Mouse (Mus musculus): ENCODE results near the gene Fez2.
A peak's percentile ranks its signal among the peaks of the same experiment; 100 is the strongest.

The Fez2 gene

DNA sequence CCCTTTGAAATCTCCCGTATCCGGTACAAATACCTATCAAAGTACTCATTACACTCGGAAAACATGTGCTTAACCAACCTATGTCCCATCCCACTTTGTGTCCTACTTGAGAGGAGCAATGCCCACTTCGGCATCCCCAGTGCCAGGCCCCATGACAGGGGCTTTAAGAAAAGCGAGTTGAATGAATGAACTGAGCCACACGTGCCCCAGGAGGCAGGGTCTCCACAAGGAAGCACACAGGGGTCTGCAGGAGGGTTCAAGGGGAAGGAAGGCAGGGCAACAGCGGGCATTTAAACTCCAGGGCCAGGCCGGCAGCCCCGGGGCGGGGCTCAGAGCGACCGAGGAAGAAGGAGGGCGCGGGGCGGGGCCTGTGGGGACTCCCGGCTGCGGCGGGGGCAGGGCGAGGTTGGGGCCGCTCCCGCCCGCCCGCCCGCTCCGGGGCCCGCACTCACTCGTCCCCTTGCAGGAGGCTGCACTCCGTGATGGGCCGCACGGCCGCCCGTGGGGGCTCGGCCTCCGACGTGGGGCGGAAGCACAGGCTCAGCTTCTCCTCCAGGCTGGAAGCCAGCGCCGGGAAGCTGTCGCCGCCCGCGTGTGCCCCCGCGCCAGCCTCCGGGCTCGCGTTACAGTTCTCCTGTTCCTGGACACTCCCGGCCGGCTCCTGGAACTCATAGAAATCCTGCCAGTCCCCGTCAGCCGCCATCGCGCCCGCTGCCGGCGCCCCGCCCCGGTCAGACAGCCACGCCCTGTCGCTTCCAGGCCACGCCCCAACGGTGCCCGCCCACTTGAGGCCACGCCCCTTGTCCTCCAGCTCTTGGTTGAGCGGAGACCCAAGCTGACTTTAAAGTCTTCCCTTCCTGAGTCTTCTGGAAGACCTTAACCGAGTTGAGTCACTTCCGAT lies at the start of gene Fez2:
TSS of gene Fez2 (minus strand) at position 772 of the 901 bp plus-strand sequence.
- peak; percentile 95 for DNase-seq (ENCODE audit: low spot score)

DNA sequence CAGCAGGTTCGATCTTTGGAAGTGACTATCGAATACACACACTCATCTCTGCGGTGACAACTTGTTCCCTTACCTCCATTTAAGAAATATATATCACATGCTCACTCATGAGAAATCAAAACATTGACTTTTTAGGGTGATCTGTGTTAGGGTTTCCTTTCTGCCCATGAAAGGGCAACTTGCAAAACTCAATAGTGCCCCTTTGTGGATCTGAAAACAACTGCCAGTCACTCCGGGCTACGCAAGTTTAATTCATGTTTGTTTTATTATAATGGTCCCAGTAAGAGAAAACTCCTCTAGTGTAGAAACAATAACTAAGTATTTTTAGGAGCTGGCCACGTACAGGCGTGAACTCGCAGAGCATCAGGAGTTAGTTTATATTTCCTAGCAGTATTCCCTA lies 47.5 kb upstream of the Fez2 start:
- DNase-seq (ENCODE audit: low spot score): no peak

DNA sequence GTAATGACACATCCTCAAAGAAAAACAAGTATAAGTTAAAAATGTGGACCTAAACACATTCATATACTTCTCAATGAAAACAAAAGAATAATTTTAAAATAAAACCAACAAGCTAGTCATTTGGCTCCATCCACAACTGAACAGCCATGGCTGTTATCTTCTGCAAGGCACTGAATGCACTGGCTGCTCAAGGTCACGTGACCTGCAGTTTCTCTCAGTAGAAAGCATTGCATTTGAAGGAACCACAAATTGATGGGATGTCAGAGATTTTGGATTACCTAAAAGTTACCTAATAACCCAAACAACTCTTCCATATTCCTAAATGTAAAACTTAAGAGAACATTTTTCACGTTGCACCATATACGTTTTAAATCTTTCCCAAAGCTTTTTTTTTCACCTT lies 47.1 kb upstream of the Fez2 start:
- no peak for DNase-seq (ENCODE audit: low spot score)

DNA sequence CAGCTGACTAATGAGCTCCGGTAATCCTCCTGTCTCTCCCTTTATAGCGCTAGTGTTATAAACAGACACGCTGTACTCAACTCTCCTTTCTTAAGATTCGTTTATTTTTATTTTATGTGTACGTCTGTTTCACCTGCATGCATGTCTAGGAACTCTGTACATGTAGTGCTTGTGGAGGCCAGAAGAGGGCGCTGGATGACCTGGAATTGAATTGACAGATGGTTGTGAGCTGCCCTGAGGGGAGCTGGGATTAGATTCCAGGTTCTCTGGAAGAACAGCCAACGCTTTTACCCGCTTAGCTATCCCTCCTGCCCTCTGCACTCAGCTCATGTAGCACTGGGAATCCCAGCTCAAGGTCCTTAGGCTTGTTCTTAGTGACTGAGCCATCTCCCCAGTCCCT lies 42.2 kb upstream of the Fez2 start:
- no peak for DNase-seq (ENCODE audit: low spot score)

DNA sequence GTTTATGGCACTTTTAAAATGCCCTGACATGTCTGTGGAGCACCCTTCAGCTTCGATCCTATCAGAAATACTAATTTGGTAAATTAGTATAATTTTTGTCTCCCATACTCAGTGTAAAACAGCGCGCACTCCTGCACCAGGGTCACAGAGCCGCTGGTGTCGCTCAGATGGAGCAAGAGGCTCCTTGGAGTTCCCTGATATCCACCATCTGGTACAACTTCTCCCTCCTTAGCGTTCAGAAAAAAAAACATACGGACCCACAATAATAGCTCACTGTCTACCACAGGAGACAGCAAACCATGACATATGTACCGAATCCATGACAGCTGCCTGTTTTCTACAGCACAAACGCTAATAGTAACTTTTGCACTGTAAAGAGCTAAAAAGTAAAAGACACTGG lies 37.6 kb upstream of the Fez2 start:
- DNase-seq (ENCODE audit: low spot score): no peak

DNA sequence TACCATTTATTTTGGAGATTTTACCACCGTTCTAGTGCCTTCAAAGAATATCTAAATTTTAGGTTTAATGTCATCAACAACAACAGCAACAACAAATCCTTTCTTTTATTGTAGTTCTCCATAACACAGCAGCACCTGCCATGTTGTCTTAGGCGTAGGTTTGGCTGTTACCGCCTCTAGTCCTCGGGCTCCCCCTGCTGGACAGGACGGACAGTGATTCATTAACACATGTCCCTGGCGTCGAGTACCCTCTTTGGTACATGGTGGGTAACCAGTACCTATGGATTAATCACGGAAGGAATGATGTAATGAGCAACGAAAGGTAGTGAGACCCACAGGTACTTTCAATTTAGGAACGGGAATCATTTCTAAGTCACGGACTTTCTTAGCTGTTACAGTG lies 37.2 kb upstream of the Fez2 start:
- peak; percentile 80 for DNase-seq (ENCODE audit: low spot score)

DNA sequence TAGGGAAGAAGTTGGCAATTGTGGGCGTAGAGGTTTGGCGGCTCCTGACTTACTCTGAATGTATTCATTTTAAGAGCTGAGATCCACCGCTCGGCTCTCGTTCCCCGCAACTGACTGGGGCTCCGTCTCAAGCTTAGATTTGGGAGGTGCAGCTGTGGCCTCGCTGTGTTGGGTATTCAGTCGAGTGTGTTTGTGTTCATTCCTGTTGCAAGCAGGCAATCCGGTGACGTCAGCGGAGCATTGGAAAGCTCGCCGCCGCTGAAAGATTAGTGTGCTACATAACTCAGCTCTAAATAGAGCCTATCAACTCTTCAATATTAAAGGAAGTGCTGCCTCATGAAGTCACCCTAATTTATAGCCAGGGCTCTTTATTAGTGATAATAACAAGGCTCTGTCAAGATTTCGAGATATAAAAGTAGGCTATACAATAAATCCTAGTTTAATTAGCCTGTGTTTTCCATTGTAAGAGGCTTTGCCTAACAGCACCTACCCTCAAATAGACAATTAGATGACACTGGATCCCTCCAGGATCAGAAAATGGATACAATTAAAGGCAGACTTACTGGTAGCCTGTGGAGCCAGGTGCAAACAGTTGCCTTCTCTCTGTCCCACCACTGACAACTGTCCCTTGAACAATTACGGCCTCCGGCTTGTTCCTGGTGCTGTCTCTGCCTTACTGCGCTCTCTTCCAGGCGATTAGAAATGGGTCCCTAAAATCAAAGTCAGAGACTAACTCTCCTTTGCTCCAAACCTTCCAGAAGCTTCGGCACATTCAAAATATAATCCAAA lies 36.4 kb upstream of the Fez2 start:
- DNase-seq (ENCODE audit: low spot score): peak; percentile 47

DNA sequence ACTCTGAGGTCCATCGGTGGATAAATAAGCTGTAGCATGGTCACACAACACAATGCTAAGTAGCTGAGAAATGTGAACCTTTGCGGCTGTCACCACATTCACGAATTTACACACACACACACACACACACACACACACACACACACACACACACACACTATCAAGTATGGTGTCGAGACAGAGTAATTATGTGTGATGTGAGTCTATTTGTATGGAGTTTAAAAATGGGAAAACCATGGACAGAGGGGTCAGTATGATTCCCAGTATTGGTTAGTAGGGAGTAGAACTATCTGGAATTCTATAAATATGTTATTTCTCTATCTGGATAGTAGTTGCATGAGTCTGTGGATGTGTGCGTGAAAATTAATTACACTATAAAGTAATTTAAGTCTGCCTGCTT lies 35.6 kb upstream of the Fez2 start:
- no peak for DNase-seq (ENCODE audit: low spot score)

DNA sequence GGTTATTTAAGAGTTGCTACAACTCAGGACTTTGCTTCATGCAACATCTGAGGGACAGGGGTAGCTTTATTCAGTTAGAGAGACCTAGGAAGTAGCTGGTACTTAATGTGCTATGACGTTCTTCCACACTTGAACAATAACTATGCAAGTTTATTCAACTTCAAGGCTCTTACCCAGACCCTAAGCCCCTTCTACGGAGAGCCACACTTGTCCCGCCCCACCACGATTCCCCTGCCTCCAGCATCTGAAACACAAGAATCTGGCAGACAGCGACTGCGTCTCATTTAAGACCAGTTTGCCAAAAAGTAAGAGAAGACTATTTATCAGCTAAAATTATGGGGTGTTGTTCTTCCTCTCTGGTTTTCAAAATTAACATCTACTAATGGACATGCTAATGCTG lies 33.9 kb upstream of the Fez2 start:
- no peak for DNase-seq (ENCODE audit: low spot score)

DNA sequence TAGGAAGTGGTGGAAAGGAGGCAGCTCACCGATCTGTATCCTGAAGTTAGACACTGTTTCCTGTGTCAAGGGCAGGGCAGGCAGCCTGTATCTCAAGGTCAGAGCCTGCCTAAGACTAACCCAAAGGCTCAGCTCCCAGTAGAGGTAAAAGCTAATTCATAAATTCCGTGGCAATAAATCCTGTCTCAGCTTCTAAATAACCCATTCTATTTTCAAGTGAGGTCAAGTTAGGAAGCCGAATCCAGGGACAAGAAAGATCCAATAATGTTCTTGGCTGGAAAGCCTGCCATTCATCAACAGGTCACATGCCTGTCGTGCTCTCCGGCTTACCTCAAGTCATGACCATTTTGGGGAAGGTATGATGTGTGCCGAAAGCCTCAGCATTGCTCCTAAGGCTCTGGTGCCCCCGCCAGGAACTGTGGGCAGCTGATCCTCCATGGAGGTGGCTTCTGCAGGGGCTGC lies 33.4 kb upstream of the Fez2 start:
- no peak for DNase-seq (ENCODE audit: low spot score)

DNA sequence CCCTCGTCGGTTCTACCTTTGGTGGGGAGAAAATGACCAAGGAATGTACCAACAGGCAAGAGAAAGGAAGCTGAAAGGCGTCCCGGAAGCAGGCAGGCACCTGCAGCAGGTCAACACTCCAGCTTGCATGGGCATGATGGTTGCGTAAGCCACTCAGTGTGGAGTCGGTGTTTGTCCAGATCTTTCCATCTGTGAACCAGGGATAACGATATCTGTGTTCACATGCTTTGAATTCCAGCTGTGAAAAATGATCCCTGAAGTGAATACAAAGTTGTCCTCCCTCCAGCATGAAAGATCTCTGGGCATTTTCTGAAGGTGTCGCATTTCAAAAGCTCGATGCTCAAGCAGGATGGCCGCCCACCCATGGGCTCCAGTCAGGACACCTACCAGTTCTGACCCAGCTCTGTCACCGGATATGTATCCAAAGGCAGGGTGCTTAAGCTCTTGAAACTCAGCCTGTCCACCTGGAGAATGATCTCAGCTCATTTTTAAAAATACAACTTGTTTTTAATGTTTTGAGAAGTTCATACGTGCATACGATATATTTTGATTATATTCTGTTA lies 31.8 kb upstream of the Fez2 start:
- peak; percentile 39 for DNase-seq (ENCODE audit: low spot score)

DNA sequence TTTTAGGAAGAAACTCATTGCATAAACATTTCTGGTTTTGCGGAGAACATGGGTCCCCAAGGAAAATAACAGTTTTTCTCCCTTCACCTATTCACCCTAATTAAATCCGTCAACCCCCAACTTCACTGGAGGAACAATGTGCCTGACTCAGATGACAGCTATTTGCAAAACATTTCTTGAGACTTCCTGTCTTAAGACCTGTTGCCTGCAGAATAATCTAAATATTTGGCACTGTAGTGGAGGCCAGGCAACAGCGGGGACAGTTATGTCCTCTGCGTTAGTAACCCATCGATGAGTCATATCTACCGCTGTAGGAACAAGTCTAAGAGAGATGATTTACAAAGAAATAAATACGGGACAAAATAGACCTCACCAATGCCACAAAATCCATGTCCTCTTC lies 26.9 kb upstream of the Fez2 start:
- DNase-seq (ENCODE audit: low spot score): peak; percentile 17

DNA sequence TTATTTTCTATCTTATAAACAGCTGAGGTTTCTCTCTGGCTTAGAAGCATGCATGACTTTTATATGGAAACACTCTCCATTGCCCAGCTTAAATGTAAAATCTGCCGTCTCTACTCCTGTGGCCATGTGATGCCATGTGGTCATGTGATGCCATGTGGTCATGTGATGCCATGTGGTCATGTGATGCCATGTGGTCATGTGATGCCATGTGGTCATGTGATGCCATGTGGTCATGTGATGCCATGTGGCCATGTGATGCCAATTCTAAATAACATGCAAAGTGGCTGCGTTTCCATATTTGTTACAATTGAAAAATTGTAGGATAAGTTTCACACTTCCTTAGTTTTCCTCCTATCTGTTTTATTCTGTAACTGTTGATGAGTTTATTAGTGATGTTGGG lies 22.8 kb upstream of the Fez2 start:
- DNase-seq (ENCODE audit: low spot score): no peak

DNA sequence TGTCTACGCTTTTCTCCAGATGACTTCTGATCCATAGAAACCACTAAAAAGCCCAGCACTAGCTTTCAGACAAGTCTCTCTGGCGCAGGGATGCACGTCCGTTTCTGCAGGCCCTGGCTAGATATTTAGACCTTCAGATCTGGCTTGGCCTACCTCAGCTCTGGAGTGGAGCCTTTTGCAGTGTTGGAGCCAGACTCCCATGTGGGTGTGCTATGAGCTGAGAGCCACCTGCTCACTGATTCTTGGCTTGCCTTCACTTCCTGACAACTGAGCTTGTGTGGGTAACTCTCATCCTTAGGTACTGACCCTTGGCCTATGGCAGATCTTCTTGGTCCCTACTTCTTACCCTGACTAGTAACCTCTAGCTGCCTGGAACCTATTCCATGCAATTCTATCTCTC lies 19.2 kb upstream of the Fez2 start:
- DNase-seq (ENCODE audit: low spot score): no peak

DNA sequence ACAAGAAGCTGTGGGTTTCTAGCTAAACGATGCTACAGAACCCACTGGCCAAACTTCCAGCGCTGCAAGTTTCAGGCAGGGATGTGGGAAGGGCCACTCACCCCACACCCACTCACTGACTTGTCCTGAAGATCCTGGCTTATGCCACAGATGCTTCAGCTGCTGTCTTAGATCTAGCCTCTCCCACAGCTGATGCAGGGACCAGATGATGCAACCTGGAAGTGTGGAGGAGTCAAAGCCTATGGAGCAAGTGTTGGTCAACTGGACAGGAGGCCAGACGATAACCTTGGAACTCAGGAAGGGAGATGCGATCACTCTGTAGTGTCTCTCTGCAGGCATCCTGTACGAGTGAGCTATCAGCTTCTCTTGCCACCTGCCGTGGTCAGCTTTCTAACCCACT lies 17.7 kb upstream of the Fez2 start:
- no peak for DNase-seq (ENCODE audit: low spot score)

DNA sequence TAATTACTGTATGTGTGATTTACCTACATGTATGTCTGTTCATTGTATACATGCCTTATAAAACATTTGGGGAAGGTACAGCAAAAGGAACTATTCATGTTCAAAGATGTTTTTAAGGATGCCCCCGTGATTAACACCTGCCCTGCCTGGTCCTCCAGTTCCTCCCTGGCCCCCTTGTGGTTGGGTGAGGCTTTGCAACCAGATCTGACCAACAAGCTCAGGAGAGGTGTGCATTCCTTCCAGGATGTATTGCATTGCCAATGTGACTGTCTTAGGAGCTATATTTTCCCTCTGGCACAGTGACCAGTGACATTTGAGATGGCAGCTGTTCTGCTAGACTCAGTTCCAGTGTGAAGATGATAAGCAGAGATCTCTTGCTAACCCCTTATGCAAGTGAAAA lies 16.8 kb upstream of the Fez2 start:
- DNase-seq (ENCODE audit: low spot score): peak; percentile 63

DNA sequence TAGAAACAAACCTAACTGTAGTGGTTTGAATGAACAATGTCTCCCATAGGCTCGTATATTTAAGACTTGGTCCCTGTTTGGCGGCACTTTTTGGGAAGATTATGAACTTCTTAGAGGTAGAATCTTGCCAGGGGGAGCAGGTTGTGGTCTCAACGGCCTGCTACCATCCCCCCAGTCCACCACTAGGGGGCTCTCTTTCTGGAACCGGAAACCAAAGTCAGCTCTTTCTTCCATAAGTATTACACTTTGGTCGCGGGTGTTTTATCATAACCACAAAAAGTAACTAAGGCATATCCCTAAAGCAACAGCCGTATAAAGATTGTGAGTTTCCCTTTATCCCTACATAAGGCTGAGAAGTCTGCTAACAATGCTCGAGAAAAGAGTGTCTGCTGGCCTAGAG lies 12.4 kb upstream of the Fez2 start:
- DNase-seq (ENCODE audit: low spot score): no peak

DNA sequence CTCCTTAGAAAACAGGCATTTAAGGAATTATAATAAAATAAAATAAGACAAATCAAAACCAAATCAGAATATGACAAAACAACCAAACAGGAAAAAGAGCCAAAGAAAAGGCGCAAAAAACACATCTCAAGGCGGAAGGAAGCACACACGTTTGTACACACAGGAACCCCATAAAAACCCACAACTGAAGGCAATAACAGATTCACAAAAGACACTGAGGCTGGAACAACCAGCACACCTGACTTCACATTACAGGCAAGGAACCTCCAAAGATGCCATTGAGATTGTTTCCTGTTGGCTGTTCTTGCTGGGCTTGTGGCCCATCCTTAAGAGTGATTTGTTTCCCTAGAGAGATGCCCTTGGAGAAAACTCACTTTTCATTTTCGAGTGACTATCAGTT lies 11.1 kb upstream of the Fez2 start:
- DNase-seq (ENCODE audit: low spot score): no peak

DNA sequence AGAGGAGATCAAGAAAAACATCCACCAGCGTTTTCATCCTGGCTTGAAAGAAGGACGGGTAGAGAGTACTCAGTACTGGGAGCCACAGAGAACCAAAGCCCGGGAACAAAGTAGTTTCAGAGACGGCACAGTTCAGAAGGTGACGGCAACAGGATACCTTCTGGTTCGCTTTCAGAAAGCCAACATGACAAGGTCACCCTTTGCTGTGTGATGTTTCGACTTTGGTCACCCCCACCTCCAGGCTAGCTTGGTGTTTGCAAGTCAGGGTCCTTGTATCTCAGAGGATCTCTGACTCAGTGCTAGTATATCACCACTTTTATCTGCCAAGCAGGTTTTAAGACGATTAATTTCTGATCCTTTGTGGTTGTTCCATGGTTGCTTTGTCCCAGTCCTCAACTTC lies 7.1 kb upstream of the Fez2 start:
- no peak for DNase-seq (ENCODE audit: low spot score)

DNA sequence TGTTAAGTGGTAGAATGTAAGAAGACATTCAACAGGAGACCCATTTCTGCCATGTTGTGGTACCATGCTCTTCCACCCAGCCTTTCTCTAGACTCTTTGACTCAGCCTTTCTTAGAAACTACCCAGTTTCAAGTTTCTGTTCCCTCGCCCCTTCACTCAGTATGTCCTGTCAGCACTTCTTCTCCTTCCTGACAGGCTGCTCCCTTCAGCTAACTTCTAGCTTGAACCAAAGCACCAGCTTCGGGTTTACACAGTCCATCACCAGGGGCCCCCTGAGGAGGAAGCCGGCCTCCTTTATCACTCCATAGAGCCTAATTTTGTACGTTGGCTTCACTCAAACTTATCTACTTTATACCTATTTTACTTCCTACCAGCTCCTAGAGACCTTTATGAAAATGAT lies 1.3 kb upstream of the Fez2 start:
- no peak for DNase-seq (ENCODE audit: low spot score)

DNA sequence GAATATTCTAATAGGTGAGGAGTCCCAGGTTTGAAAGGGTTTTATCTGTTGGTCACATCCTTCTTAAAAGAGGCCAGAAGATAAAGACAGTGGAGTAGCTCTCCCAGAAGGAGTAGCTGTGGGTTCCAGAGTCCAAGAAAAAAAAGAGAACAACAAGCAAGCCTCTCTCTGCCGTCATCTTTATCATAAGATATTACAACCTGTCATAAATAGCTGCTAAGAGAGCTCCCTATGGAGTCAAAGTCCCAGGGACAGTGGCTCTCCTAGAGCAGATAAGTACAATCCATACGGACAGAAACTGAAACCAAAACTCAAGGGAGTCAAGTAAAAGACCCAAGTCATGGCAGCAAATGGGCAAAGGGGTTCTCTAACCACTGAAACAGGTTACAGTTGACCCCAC lies 2.7 kb downstream of the Fez2 start:
- no peak for DNase-seq (ENCODE audit: low spot score)

DNA sequence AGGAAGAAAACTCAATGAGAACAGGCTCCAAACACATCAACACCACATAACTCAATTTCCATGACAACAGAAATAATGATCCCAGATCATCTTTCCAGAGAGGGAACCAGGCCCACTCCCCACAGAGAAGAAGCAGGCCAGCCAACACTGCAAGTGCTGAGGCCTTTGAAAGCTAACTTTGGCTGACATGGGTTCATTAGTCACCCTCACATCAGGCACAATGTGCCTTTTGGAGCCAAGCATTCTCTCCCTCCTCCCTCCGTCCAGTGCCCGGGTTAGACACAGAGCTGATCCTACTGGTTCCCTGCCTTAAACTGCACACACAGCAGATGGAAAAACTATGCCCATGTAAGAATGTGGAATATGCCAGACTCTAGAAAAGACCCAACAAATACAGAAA lies 8.1 kb downstream of the Fez2 start:
- no peak for DNase-seq (ENCODE audit: low spot score)

DNA sequence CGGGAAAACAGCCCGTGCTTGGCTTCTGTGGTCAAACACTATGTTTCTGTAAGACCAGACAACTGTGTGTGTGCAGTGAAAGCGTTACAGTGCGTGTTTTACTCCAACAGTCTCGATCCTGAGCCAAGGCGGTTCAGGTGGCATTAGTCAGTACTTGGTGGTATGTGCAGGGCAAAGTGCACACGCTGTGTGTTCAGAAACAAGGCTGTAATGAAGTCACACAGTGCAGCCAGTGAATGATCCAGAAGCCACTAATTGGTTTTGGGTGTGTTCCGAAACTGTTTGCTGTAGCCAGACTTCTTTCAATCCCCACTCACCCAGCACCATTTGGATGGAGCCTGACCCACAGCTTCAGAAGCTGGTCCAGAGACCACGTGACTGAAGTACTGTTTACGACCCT lies 9.6 kb downstream of the Fez2 start:
- DNase-seq (ENCODE audit: low spot score): no peak

Measured in urinary bladder, postnatal 14 days (tissue).